Mouse (Mus musculus): Measurements from ENCODE around the gene Zfp64. TPM values are rescaled to one million over a fixed set of nuclear protein-coding genes. Genes with fewer than 3 reads are reported as not detected.

The Zfp64 gene
- 0.50 TPM for polyA plus RNA-seq (2014; fragmentation: Illumina TruSeq; extraction: RNeasy Lipid Tissue Mini Kit (QIAGEN cat#74804); ENCODE audit: low read depth, low replicate concordance)

GRCm38 (mm10) chr2:168954835-168955716 lies at the start of gene Zfp64:
TSS of gene Zfp64 (minus strand) at chr2:168955587.

Other genes starting within 250 kb of the Zfp64 start
- 3.8 TPM for gene Atp9a, start 213.2 kb downstream of the Zfp64 start, polyA plus RNA-seq (2014; fragmentation: Illumina TruSeq; extraction: RNeasy Lipid Tissue Mini Kit (QIAGEN cat#74804); ENCODE audit: low read depth, low replicate concordance)
- gene Sall4, start 187.6 kb downstream of the Zfp64 start, polyA plus RNA-seq (2014; fragmentation: Illumina TruSeq; extraction: RNeasy Lipid Tissue Mini Kit (QIAGEN cat#74804); ENCODE audit: low read depth, low replicate concordance) = not detected